Mouse (Mus musculus) left cerebral cortex, postnatal 4 days (tissue): ENCODE results near the gene Rhox1. TPM values are rescaled to one million over a fixed set of nuclear protein-coding genes. Genes with fewer than 3 reads are reported as not detected.
"Not testable (repeated sequence)": the region's sequence is repeated elsewhere in the genome, so short reads cannot be mapped to it uniquely, and the experiment has no call there.

Experiments used
- DNase-seq: peaks from one replicate; pipeline ENCODE4 v3.0.0-alpha.2; 2022
- intact Hi-C: fragments of 180-260 bp; cut with DNase I; formaldehyde crosslinking; loops from one replicate; pipeline ENCODE4 v1.15.1; 2025
- total RNA-seq, 2 experiments: library from RNA; stranded (reverse); gene quantifications; 2 replicates each; pipeline ENCODE4 v1.2.3; 2021

Gene Rhox1
- total RNA-seq = not detected

DNA sequence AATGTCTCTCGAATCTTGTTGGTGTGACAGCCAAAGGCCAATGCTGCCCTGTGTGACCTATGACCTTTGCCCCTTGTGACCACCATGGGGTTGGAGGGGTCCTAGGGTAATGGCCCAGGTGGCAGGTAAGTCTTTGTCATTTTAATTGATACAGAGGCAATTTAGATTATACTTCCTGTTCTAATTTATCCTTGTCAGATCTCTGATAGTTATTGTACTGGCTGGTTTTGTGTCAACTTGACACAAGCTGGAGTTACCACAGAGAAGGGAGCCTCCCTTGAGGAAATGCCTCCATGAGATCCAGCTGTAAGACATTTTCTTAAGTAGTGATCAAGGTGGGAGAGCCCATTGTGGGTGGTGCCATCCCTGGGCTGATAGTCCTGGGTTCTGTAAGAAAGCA, at the start of gene Rhox1:
Gene Rhox1, minus strand, starts transcription at position 101 of the 400 bp plus-strand sequence.
- intact Hi-C loops, DNase-seq: not testable (repeated sequence)

DNA sequence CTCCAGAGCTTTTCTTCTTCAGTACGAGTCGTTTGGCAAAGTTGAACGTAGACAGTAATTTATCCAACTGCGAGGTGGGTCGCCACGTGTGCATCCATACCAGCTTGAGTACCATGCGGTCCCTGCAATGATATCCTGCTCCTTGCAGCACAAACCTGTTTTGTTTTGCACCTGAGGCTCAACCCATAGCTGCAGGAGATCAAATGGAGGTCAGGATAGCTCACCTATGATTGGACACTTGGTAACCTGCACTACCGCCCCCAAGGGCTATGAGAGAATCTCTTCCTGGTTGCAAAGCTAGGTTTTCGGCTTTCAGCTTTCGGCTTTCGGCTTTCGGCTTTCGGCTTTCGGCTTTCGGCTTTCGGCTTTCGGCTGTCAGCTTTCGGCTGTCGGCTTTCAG, 43.0 kb upstream of the Rhox1 start, which contains the start of gene Rhox4a:
Gene Rhox4a, plus strand, starts transcription at position 301 of the 400 bp plus-strand sequence.
- DNase-seq, intact Hi-C loops: not testable (repeated sequence)

DNA sequence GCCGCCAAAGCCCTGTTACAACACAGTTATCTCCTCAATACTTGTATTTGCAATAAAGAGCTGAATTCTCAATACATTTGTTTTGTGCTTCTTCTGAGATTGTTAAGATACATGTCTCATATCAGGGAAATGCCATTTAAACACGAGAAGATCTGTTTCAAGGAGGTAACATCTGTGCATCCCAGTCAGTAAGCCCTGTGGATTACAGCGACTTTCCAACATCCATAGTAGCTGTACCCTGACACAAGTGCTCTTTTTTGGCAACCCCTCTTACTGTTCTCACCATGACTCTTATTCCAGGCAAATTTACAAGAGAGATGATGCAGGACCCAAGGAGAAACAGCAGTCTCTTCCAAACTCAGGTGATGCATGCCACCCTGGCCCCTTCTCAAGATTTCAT, 27.6 kb upstream of the Rhox1 start, which contains the start of gene Rhox3a:
Gene Rhox3a, plus strand, starts transcription at position 301 of the 400 bp plus-strand sequence.
- intact Hi-C loops, DNase-seq: not testable (repeated sequence)

DNA sequence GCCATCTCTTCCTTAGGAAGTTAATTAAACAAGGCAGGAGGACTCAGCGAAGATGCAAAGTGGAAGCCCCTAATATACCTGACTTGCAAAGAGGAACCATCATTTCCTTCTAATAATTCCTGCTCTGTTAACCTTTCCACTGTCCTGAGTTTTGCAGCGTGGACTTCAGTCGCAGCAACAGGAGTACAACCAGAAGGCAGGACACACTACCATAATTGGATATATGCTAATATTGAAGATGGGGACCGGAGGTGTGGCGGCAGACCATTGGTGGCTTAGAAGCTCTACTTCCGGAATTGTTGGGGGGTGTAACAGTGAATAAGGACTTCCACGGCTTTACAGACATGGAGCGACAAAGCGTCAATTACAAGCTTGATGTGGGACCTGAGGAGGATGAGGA, 22.6 kb upstream of the Rhox1 start, which contains the start of gene Rhox2a:
Gene Rhox2a, plus strand, starts transcription at position 301 of the 400 bp plus-strand sequence.
- DNase-seq, intact Hi-C loops: not testable (repeated sequence)

DNA sequence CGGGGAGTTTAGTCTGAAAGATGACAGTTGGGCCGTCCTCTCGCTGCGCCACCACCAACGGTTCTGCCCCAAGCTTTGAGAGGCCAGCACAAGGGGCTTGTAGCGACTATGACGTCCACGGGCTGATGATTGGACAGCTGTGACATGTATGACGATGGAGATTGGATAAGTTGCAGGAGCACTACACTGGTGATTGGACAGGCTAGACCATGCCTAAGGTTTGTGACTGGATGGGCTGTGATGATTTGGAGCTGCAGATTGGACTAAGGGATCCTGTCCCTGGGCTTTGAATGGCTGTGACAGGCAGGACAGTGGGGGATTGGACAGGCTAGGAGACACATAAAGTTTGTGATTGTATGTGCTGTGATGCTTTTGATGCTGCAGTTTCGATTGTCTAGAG, 11.1 kb downstream of the Rhox1 start, which contains the start of gene Gm9:
Gene Gm9, minus strand, starts transcription at position 101 of the 400 bp plus-strand sequence.
- DNase-seq = no peak
- intact Hi-C loops = no loop called here

DNA sequence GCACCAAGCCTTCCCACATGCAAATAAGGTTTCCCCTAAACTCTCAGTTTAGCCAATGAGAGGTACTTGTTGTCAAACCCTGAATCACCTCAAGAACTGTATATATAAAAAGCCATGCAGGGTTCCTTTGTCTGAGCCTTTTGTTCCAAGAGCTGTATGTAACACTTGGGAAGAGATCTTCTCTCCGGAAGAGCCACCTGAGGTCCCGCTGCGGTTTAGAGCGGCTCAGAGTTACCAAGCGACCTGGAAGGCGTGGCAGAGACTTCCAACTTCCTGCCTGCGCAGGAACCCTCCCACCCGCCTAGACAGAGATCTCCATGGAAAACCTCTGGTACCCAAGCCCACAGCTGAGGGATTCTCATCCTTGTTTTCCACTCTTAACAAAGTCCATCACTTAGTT, 23.4 kb downstream of the Rhox1 start:
- intact Hi-C loops = no loop called here
- no peak for DNase-seq

DNA sequence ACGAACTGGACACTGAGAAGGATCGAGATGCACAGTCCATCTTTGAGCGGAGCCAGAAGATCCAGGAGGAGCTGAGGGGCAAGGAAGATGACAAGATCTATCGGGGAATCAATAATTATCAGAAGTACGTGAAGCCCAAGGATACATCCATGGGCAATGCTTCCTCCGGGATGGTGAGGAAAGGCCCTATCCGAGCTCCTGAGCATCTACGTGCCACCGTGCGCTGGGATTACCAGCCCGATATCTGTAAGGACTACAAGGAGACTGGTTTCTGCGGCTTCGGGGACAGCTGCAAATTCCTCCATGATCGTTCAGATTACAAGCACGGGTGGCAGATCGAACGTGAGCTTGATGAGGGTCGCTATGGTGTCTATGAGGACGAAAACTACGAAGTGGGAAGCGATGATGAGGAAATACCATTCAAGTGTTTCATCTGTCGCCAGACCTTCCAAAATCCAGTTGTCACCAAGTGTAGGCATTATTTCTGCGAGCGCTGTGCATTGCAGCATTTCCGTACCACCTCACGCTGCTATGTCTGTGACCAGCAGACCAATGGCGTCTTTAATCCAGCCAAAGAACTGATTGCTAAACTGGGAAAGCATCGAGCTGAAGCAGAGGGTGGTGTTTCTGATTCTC, 30.2 kb downstream of the Rhox1 start:
- DNase-seq = peak; percentile 3
- intact Hi-C loops = no loop called here

DNA sequence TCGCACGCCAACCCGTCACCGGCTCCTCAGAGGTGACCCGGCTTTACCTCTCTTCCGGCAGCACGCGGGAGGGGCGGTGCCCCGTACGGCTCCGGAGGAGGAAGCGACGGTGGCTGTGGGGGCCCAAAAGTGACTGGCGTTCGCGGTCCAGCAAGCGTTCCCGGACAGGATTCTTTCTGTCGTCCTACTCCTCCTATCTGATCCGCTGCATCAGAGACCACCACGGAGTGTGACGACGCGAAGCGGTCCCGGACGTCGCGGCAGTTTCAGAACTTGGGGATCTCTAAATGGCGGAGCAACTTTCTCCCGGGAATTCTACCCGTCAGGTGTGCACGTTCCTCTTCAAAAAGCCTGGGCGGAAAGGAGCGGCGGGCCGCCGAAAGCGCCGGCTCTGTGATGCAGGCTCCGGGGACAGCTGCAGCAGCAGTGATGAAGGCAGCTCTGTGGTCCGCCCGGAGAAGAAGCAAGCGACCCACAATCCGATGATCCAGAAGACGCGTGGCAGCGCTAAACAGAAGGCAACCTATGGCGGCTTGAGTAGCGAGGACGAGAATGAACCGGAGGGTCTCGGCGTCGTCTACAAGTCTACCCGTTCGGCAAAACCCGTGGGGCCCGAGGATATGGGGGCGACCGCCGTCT, 30.8 kb downstream of the Rhox1 start, which contains the start of the genes Ndufa1 and Rnf113a1:
Gene Ndufa1, minus strand, starts transcription at position 59 of the 639 bp plus-strand sequence.
Gene Rnf113a1, plus strand, starts transcription at position 141 of the 639 bp plus-strand sequence.
- peak; percentile 84 for DNase-seq
- intact Hi-C loops = no loop called here

DNA sequence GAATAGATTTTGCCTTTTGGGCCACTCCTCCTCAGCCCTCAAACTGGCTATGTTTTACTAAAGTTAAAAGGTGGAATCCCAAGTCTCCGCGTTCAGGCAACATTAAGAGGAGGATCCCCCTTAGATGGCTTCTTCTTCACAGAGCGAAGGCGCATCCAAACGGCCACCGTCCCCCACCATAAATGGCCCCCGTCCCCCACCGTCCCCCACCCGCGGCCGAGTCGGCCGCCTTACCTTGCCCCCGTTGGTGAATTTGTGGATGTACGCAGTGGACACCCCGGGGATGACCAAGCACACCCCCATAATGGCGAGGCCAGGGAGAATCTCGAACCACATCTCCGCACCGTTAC, 31.3 kb downstream of the Rhox1 start:
- intact Hi-C loops = no loop called here
- no peak for DNase-seq

DNA sequence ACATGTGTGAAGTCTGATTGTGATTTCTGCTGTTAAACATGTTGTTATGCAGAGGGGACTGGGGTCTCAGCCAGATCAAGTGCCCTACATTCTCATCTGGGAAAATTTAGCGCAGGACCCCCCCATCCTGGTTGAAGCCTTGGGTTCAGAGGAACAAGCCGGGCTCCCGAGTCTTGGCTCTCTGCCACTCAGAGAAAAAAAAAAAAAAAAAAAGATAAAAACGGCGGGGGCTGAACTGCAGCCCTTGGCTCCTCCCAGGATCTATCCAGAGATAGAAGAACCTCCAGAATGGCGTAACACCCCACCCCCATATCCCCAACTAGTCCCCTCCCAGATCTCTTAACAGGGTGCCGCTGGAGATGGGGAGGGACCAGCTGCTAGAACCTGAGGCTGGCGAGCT, 37.7 kb downstream of the Rhox1 start:
- DNase-seq, intact Hi-C loops: not testable (repeated sequence)

DNA sequence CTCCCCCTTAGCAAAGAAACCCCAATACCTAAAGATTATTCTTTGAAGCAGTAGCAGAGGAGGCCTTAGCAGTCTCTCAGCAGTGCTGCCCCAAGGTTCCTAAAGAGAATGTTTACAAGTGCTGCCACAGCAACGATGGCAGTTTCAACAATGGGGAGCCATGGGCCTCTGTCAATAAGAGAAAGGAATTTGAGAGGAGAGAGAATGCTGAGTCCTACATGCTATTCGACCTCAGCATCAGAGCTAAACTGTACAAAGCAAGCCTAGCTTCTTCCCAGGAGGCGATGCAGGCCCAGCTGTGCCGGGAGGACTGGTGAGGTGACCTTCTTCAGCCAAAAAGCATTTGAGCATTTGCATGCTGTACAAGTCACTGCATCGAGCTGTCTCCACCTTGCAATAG, 53.3 kb downstream of the Rhox1 start, which contains the start of gene Akap14:
Gene Akap14, minus strand, starts transcription at position 101 of the 400 bp plus-strand sequence.
- no peak for DNase-seq
- intact Hi-C loops = no loop called here

DNA sequence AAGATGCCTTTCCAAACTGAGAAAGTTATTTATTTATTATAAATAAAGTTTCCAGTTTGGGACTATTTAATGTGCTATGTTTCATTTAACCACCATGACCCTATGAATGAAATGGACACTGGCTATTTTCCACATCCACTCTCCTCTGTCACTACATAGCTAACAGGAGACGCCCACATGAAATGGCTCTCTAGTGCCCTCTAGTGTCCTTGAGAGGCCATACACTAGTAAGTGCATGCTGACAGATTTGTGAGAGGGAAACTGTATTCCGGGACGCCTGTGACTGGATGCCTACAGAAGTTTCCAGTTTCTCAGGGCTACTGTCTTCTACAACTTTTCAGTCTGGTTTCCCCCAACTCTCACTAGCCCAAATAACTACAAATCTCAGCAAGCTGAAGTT, 55.0 kb downstream of the Rhox1 start:
- intact Hi-C loops = no loop called here
- DNase-seq = peak; percentile 12

Other genes starting within 250 kb of the Rhox1 start
- 10 to 100 TPM; 91.6 to 96.5 TPM for gene Sept6, start 230.5 kb downstream of the Rhox1 start, total RNA-seq
- not detected for gene Sowahd, start 173.4 kb downstream of the Rhox1 start, total RNA-seq
- 100 to 1,000 TPM; 500 to 550 TPM for gene Rpl39, start 136.9 kb downstream of the Rhox1 start, total RNA-seq
- gene Upf3b, start 111.9 kb downstream of the Rhox1 start, total RNA-seq = 10 to 100 TPM; 23.2 to 27.6 TPM
- 10 to 100 TPM; 19.8 to 25.8 TPM for gene Nkap, start 95.5 kb downstream of the Rhox1 start, total RNA-seq
- gene Akap14, start 53.4 kb downstream of the Rhox1 start, total RNA-seq = under 1 TPM in 1 of 2 experiments, not detected in 1; 0.20 TPM
- 100 to 1,000 TPM; 159 to 172 TPM for gene Ndufa1, start 31.1 kb downstream of the Rhox1 start, total RNA-seq
- 1 to 10 TPM; 8.8 to 9.0 TPM for gene Rnf113a1, start 31.0 kb downstream of the Rhox1 start, total RNA-seq
- not detected for gene Gm9, start 11.2 kb downstream of the Rhox1 start, total RNA-seq
- gene Rhox2a, start 22.7 kb upstream of the Rhox1 start, total RNA-seq = not detected
- gene Rhox3a, start 27.7 kb upstream of the Rhox1 start, total RNA-seq = not detected
- gene Rhox4a, start 43.1 kb upstream of the Rhox1 start, total RNA-seq = not detected
- not detected for gene Rhox3a2, start 157.8 kb upstream of the Rhox1 start, total RNA-seq
- not detected for gene Rhox4a2, start 168.6 kb upstream of the Rhox1 start, total RNA-seq
- not detected for gene Rhox2b, start 189.8 kb upstream of the Rhox1 start, total RNA-seq
- gene Rhox4b, start 210.2 kb upstream of the Rhox1 start, total RNA-seq = not detected
- gene Rhox2c, start 231.4 kb upstream of the Rhox1 start, total RNA-seq = not detected
- gene Rhox3c, start 236.3 kb upstream of the Rhox1 start, total RNA-seq = not detected